In genomic region chr11:115456182-115456581, GRCm38 (mm10) we compare ENCODE assay signal across 30 mouse cellular contexts. TPM values are rescaled to one million over a fixed set of nuclear protein-coding genes. Genes with fewer than 3 reads are reported as not detected.
DNase-seq lines count a peak whose midpoint lies in the region; ATAC-seq lines count a peak whose summit lies in the region.
"Had no signal": no experiment of that assay in that cellular context is flagged by ENCODE, and none has a peak within 500 bp of the region (broad histone marks: within the 10 kb centered on the region; RNA-seq: fewer than 3 reads in every experiment).

No protein-coding gene starts in this region.

- H3K9me3 ChIP-seq in intestine, embryonic 15.5 days, result no peaks in the 10 kb centered on the region
- H3K9me3 ChIP-seq: forebrain, embryonic 13.5 days; heart, embryonic 10.5 days; heart, embryonic 13.5 days; hindbrain, embryonic 15.5 days had no signal

- no peak overlapping the region for H3K4me2 ChIP-seq in intestine, embryonic 15.5 days (replicated peaks)
- H3K4me2 ChIP-seq: forebrain, embryonic 13.5 days; heart, embryonic 13.5 days; hindbrain, embryonic 12.5 days; hindbrain, embryonic 15.5 days had no signal

- no peak overlapping the region for H3K9ac ChIP-seq in intestine, embryonic 15.5 days
- H3K9ac ChIP-seq: forebrain, embryonic 13.5 days; heart, embryonic 13.5 days; hindbrain, embryonic 12.5 days; hindbrain, embryonic 15.5 days had no signal

- H3K36me3 ChIP-seq in intestine, embryonic 15.5 days, result no peaks in the 10 kb centered on the region
- H3K36me3 ChIP-seq: forebrain, embryonic 10.5 days; heart, embryonic 10.5 days; heart, embryonic 13.5 days; hindbrain, embryonic 12.5 days; hindbrain, embryonic 15.5 days had no signal

- H3K4me1 ChIP-seq in intestine, embryonic 15.5 days (replicated peaks), result peaks cover 17% of the 10 kb centered on the region
- H3K4me1 ChIP-seq: forebrain, embryonic 13.5 days; hindbrain, embryonic 15.5 days had no signal

- peak; percentile 35 for DNase-seq in kidney, adult 9 months
- no peak for DNase-seq in kidney, postnatal 14 days
- peak; percentile 82 for DNase-seq in large intestine, adult 2 months (ENCODE audit: low read depth, low spot score)
- no peak for DNase-seq in spleen, postnatal 10 days (ENCODE audit: low spot score in 2 of 2)
- no peak for DNase-seq in layer of hippocampus, postnatal 36 days
- DNase-seq in gastrocnemius, postnatal 4 days (ENCODE audit: low spot score in 2 of 2), result no peak
- DNase-seq: adrenal gland, adult 8-10 months; adrenal gland, postnatal 25 days; B cell, adult 2 months; cerebellum, adult 11-12 months; cerebellum, adult 8-10 months; cerebellum, postnatal 14 days; gastrocnemius, adult 2 months; gastrocnemius, postnatal 14 days; heart, adult 2 months had no signal

- H3K27me3 ChIP-seq in intestine, embryonic 15.5 days (replicated peaks), result no peaks in the 10 kb centered on the region
- H3K27me3 ChIP-seq: forebrain, embryonic 13.5 days; heart, embryonic 13.5 days; hindbrain, embryonic 12.5 days; hindbrain, embryonic 15.5 days had no signal

- no peak overlapping the region for H3K4me3 ChIP-seq in intestine, embryonic 15.5 days (replicated peaks)
- H3K4me3 ChIP-seq: forebrain, embryonic 10.5 days; forebrain, embryonic 13.5 days; gastrocnemius, adult 2 months; heart, adult 2 months; heart, embryonic 10.5 days; heart, embryonic 13.5 days; hindbrain, embryonic 12.5 days; hindbrain, embryonic 15.5 days had no signal

- WGBS in intestine, embryonic 15.5 days, result 69% methylated on average over 5 of the region's 5 CpGs
- 49% methylated on average over 5 of the region's 5 CpGs for WGBS in large intestine, adult 2 months

- peak; percentile 89 for ATAC-seq in intestine, embryonic 15.5 days
- ATAC-seq: activated CD4-positive, CD25-positive, alpha-beta regulatory T cell, adult 4 months; forebrain, embryonic 13.5 days; forebrain, embryonic 16.5 days had no signal

- 0 out of 2 replicates have a peak overlapping the region, but pooled peaks have one; percentile 40 for H3K27ac ChIP-seq in intestine, embryonic 15.5 days
- H3K27ac ChIP-seq: forebrain, embryonic 10.5 days; forebrain, embryonic 13.5 days; gastrocnemius, adult 2 months; heart, adult 2 months; heart, embryonic 10.5 days; heart, embryonic 13.5 days; hindbrain, embryonic 12.5 days; hindbrain, embryonic 15.5 days had no signal

RNA-seq across cellular contexts. Expression of gene Slc16a5, which starts 6.1 kb away (rescaled TPM):
- 2.8 and 3.7 TPM in 2 replicates for polyA plus RNA-seq in intestine, embryonic 15.5 days (2015; fragmentation: Nextera tagmentation; extraction: Ambion mirVana)
- 74.5 and 172 TPM in 2 replicates for polyA plus RNA-seq in large intestine, adult 2 months (2012; rRNA removed)
- total RNA-seq in layer of hippocampus, postnatal 36 days (2021), result not detected
- total RNA-seq in gastrocnemius, postnatal 4 days (2021), result not detected
- total RNA-seq: adrenal gland, postnatal 25 days; gastrocnemius, adult 2 months; gastrocnemius, postnatal 14 days; heart, adult 2 months; heart, postnatal 25 days; hematopoietic stem cell, adult 5-6 weeks; MEL had no signal
- polyA plus RNA-seq: brain, embryonic 14.5 days; embryonic facial prominence, embryonic 11.5 days; forebrain, embryonic 13.5 days; forebrain, embryonic 16.5 days; hindbrain, embryonic 12.5 days had no signal

RNA-seq across cellular contexts. Expression of gene Trim80, which starts 15.8 kb away (rescaled TPM):
- polyA plus RNA-seq in intestine, embryonic 15.5 days (2015; fragmentation: Nextera tagmentation; extraction: Ambion mirVana), result 0.49 and 0.66 TPM in 2 replicates
- polyA plus RNA-seq in large intestine, adult 2 months (2012; rRNA removed), result 0.86 and 1.9 TPM in 2 replicates
- total RNA-seq in layer of hippocampus, postnatal 36 days (2021), result not detected
- not detected for total RNA-seq in gastrocnemius, postnatal 4 days (2021)
- total RNA-seq: adrenal gland, adult 8-10 months; CH12.LX; gastrocnemius, adult 2 months; gastrocnemius, postnatal 14 days; heart, postnatal 25 days; hematopoietic stem cell, adult 5-6 weeks; MEL had no signal
- polyA plus RNA-seq: activated CD4-positive, CD25-positive, alpha-beta regulatory T cell, adult 4 months; embryonic facial prominence, embryonic 11.5 days; forebrain, embryonic 13.5 days; forebrain, embryonic 16.5 days; hindbrain, embryonic 12.5 days; hindbrain, embryonic 15.5 days had no signal

RNA-seq across cellular contexts. Expression of gene Armc7, which starts 19.3 kb away (rescaled TPM):
- polyA plus RNA-seq in intestine, embryonic 15.5 days (2015; fragmentation: Nextera tagmentation; extraction: Ambion mirVana), result 6.6 and 8.0 TPM in 2 replicates
- polyA plus RNA-seq in large intestine, adult 2 months (2012; rRNA removed), result 8.0 and 9.7 TPM in 2 replicates
- total RNA-seq in layer of hippocampus, postnatal 36 days (2021), result 10 to 100 TPM; 10.9 to 11.2 TPM
- total RNA-seq in gastrocnemius, postnatal 4 days (2021), result 1 to 10 TPM; 2.1 to 3.4 TPM

RNA-seq across cellular contexts. Expression of gene Nt5c, which starts 35.5 kb away (rescaled TPM):
- 143 and 148 TPM in 2 replicates for polyA plus RNA-seq in intestine, embryonic 15.5 days (2015; fragmentation: Nextera tagmentation; extraction: Ambion mirVana)
- polyA plus RNA-seq in large intestine, adult 2 months (2012; rRNA removed), result 144 and 157 TPM in 2 replicates
- 10 to 100 TPM; 62.5 to 67.8 TPM for total RNA-seq in layer of hippocampus, postnatal 36 days (2021)
- 10 to 100 TPM; 20.1 to 23.0 TPM for total RNA-seq in gastrocnemius, postnatal 4 days (2021)

RNA-seq across cellular contexts. Expression of gene Kctd2, which starts 36.3 kb away (rescaled TPM):
- polyA plus RNA-seq in intestine, embryonic 15.5 days (2015; fragmentation: Nextera tagmentation; extraction: Ambion mirVana), result 12.1 and 13.5 TPM in 2 replicates
- polyA plus RNA-seq in large intestine, adult 2 months (2012; rRNA removed), result 24.2 and 29.0 TPM in 2 replicates
- 10 to 100 TPM; 69.2 to 77.4 TPM for total RNA-seq in layer of hippocampus, postnatal 36 days (2021)
- 10 to 100 TPM; 21.4 to 21.6 TPM for total RNA-seq in gastrocnemius, postnatal 4 days (2021)

Comparison
In these comparisons a context has a peak if more than half of its experiments do, and no peak if none do; other contexts are left out.
1. DNase-seq: peak in kidney, adult 9 months (single experiment) and large intestine, adult 2 months (single experiment); none in kidney, postnatal 14 days (single experiment), spleen, postnatal 10 days (0 of 2), layer of hippocampus, postnatal 36 days (0 of 2) and gastrocnemius, postnatal 4 days (0 of 2).